ENCODE assay signal across 17 mouse cellular contexts in genomic region chr1:82321441-82321840, GRCm38 (mm10). TPM values are rescaled to one million over a fixed set of nuclear protein-coding genes. Genes with fewer than 3 reads are reported as not detected.
A peak's percentile ranks its signal among the peaks of the same experiment; 100 is the strongest.
DNase-seq lines count a peak whose midpoint lies in the region; ATAC-seq and TF ChIP-seq lines count a peak whose summit lies in the region.
"Had no signal": no experiment of that assay in that cellular context is flagged by ENCODE, and none has a peak within 500 bp of the region (broad histone marks: within the 10 kb centered on the region; RNA-seq: fewer than 3 reads in every experiment).

No protein-coding gene starts in this region.

- 77% methylated on average over 1 of the region's 1 CpGs for WGBS in forebrain, embryonic 10.5 days
- WGBS in forebrain, embryonic 16.5 days, result 64% methylated on average over 1 of the region's 1 CpGs
- 74% methylated on average over 1 of the region's 1 CpGs for WGBS in hindbrain, embryonic 12.5 days
- WGBS in hindbrain, embryonic 14.5 days, result 73% methylated on average over 1 of the region's 1 CpGs
- 71% methylated on average over 1 of the region's 1 CpGs for WGBS in hindbrain, postnatal 0 days

- no peaks in the 10 kb centered on the region for H3K27me3 ChIP-seq in forebrain, embryonic 10.5 days (ENCODE audit: poor library complexity, severe bottlenecking)
- H3K27me3 ChIP-seq in forebrain, embryonic 16.5 days (replicated peaks; ENCODE audit: control insufficient read depth, insufficient read depth, low read length), result no peaks in the 10 kb centered on the region
- H3K27me3 ChIP-seq in hindbrain, embryonic 12.5 days, result no peaks in the 10 kb centered on the region
- H3K27me3 ChIP-seq in hindbrain, embryonic 14.5 days (ENCODE audit: control insufficient read depth, insufficient read depth, low read length), result no peaks in the 10 kb centered on the region
- no peaks in the 10 kb centered on the region for H3K27me3 ChIP-seq in hindbrain, postnatal 0 days (ENCODE audit: insufficient read depth, low read length)
- H3K27me3 ChIP-seq: liver, embryonic 13.5 days; midbrain, embryonic 13.5 days had no signal

- DNase-seq in forebrain, embryonic 10.5 days (ENCODE audit: extremely low spot score, low spot score), result no peak
- DNase-seq in hindbrain, embryonic 14.5 days (ENCODE audit: low spot score), result no peak
- peak; percentile 61 for DNase-seq in brain, embryonic 14.5 days (ENCODE audit: low read depth)
- peak; percentile 25 for DNase-seq in hindbrain, postnatal 0 days (ENCODE audit: low spot score)
- DNase-seq in yolk sac, embryonic 10.5 days (ENCODE audit: low spot score), result no peak
- DNase-seq in layer of hippocampus, postnatal 10 days (ENCODE audit: low spot score in 2 of 2), result no peak
- DNase-seq: adrenal gland, postnatal 10 days; cerebellum, adult 11 months; kidney, postnatal 25 days; liver, embryonic 13.5 days; lung, embryonic 14.5 days had no signal

- no peak overlapping the region for H3K4me3 ChIP-seq in forebrain, embryonic 10.5 days
- no peak overlapping the region for H3K4me3 ChIP-seq in forebrain, embryonic 16.5 days (replicated peaks; ENCODE audit: low read length)
- no peak overlapping the region for H3K4me3 ChIP-seq in hindbrain, embryonic 12.5 days
- no peak overlapping the region for H3K4me3 ChIP-seq in hindbrain, embryonic 14.5 days (replicated peaks; ENCODE audit: low read length)
- H3K4me3 ChIP-seq in hindbrain, postnatal 0 days (ENCODE audit: low read length), result no peak overlapping the region
- H3K4me3 ChIP-seq: liver, embryonic 13.5 days; midbrain, embryonic 13.5 days had no signal

- ATAC-seq in forebrain, embryonic 16.5 days, result no peak
- no peak for ATAC-seq in hindbrain, embryonic 12.5 days (ENCODE audit: low FRiP score)
- ATAC-seq in hindbrain, embryonic 14.5 days (ENCODE audit: low FRiP score), result no peak
- no peak for ATAC-seq in hindbrain, postnatal 0 days
- ATAC-seq: intestine, postnatal 0 days; midbrain, embryonic 13.5 days had no signal

- no peaks in the 10 kb centered on the region for H3K36me3 ChIP-seq in forebrain, embryonic 10.5 days (replicated peaks)
- H3K36me3 ChIP-seq in forebrain, embryonic 16.5 days (ENCODE audit: control insufficient read depth, insufficient read depth), result no peaks in the 10 kb centered on the region
- no peaks in the 10 kb centered on the region for H3K36me3 ChIP-seq in hindbrain, embryonic 12.5 days
- no peaks in the 10 kb centered on the region for H3K36me3 ChIP-seq in hindbrain, embryonic 14.5 days (replicated peaks; ENCODE audit: control insufficient read depth, insufficient read depth)
- H3K36me3 ChIP-seq in hindbrain, postnatal 0 days (ENCODE audit: insufficient read depth, low read length), result no peaks in the 10 kb centered on the region
- H3K36me3 ChIP-seq: liver, embryonic 13.5 days; midbrain, embryonic 13.5 days had no signal

- H3K9ac ChIP-seq in forebrain, embryonic 16.5 days (replicated peaks; ENCODE audit: low read depth, low read length), result no peak overlapping the region
- H3K9ac ChIP-seq in hindbrain, embryonic 12.5 days, result no peak overlapping the region
- H3K9ac ChIP-seq in hindbrain, embryonic 14.5 days, result no peak overlapping the region
- H3K9ac ChIP-seq in hindbrain, postnatal 0 days (replicated peaks; ENCODE audit: low read length), result no peak overlapping the region
- H3K9ac ChIP-seq: liver, embryonic 13.5 days; lung, embryonic 14.5 days had no signal

- TF ChIP-seq CTCF in brain, embryonic 14.5 days (IDR thresholded peaks at IDR 0.05; ENCODE audit: borderline replicate concordance, extremely low read depth, insufficient read depth, insufficient read length), result no peak
- TF ChIP-seq CTCF in hindbrain, postnatal 0 days (IDR thresholded peaks at IDR 0.05; ENCODE audit: low read depth), result no peak

- H3K9me3 ChIP-seq in forebrain, embryonic 10.5 days, result no peaks in the 10 kb centered on the region
- H3K9me3 ChIP-seq in forebrain, embryonic 16.5 days (ENCODE audit: control insufficient read depth, low read length), result no peaks in the 10 kb centered on the region
- no peaks in the 10 kb centered on the region for H3K9me3 ChIP-seq in hindbrain, embryonic 12.5 days (replicated peaks)
- H3K9me3 ChIP-seq in hindbrain, embryonic 14.5 days (ENCODE audit: control insufficient read depth, low read length), result no peaks in the 10 kb centered on the region
- H3K9me3 ChIP-seq in hindbrain, postnatal 0 days (ENCODE audit: low read length), result no peaks in the 10 kb centered on the region
- H3K9me3 ChIP-seq: liver, embryonic 13.5 days; midbrain, embryonic 13.5 days had no signal

- TF ChIP-seq POLR2A in brain, embryonic 14.5 days (IDR thresholded peaks at IDR 0.05; ENCODE audit: borderline replicate concordance, extremely low read depth, insufficient read depth, insufficient read length, poor library complexity, severe bottlenecking), result no peak

- H3K4me2 ChIP-seq in forebrain, embryonic 16.5 days (ENCODE audit: low read length), result no peak overlapping the region
- no peak overlapping the region for H3K4me2 ChIP-seq in hindbrain, embryonic 12.5 days (replicated peaks)
- H3K4me2 ChIP-seq in hindbrain, embryonic 14.5 days (replicated peaks), result no peak overlapping the region
- H3K4me2 ChIP-seq in hindbrain, postnatal 0 days (ENCODE audit: low read depth, low read length), result no peak overlapping the region
- H3K4me2 ChIP-seq: heart, embryonic 11.5 days; liver, embryonic 13.5 days; lung, embryonic 14.5 days had no signal

- peaks cover 69% of the 10 kb centered on the region for H3K4me1 ChIP-seq in forebrain, embryonic 10.5 days
- peaks cover 27% of the 10 kb centered on the region for H3K4me1 ChIP-seq in forebrain, embryonic 16.5 days (replicated peaks; ENCODE audit: control insufficient read depth, insufficient read depth, low read length)
- peaks cover 43% of the 10 kb centered on the region for H3K4me1 ChIP-seq in hindbrain, embryonic 12.5 days
- H3K4me1 ChIP-seq in hindbrain, embryonic 14.5 days (replicated peaks; ENCODE audit: control insufficient read depth, insufficient read depth, low read length), result peaks cover 41% of the 10 kb centered on the region
- no peaks in the 10 kb centered on the region; the same call in none of the 2 replicates for H3K4me1 ChIP-seq in hindbrain, postnatal 0 days (ENCODE audit: insufficient read depth, low read length)

- peak overlapping the region; percentile 67; the same call in 1 of the 2 replicates for H3K27ac ChIP-seq in forebrain, embryonic 10.5 days
- no peak overlapping the region for H3K27ac ChIP-seq in forebrain, embryonic 16.5 days (ENCODE audit: low read length)
- H3K27ac ChIP-seq in hindbrain, embryonic 12.5 days, result peak overlapping the region; percentile 80; the same call in 1 of the 2 replicates
- H3K27ac ChIP-seq in hindbrain, embryonic 14.5 days, result no peak overlapping the region
- no peak overlapping the region for H3K27ac ChIP-seq in hindbrain, postnatal 0 days
- H3K27ac ChIP-seq: liver, embryonic 13.5 days had no signal

RNA-seq across cellular contexts. Expression of gene Rhbdd1, which starts 5.2 kb away (rescaled TPM):
- polyA plus RNA-seq in forebrain, embryonic 10.5 days (2016; fragmentation: Nextera tagmentation; extraction: Ambion mirVana), result 10.2 and 10.6 TPM in 2 replicates
- 4.6 and 5.8 TPM in 2 replicates for polyA plus RNA-seq in forebrain, embryonic 16.5 days (2015; fragmentation: Nextera tagmentation; extraction: Ambion mirVana)
- 7.2 and 7.9 TPM in 2 replicates for polyA plus RNA-seq in hindbrain, embryonic 12.5 days (2016; fragmentation: Nextera tagmentation; extraction: Ambion mirVana)
- polyA plus RNA-seq in hindbrain, embryonic 14.5 days (2014; fragmentation: Nextera tagmentation; extraction: Ambion mirVana), result 2.6 and 3.1 TPM in 2 replicates
- polyA plus RNA-seq in brain, embryonic 14.5 days (2012; rRNA removed), result 4.5 and 6.3 TPM in 2 replicates
- 3.8 and 5.1 TPM in 2 replicates for total RNA-seq in hindbrain, postnatal 0 days (2014; rRNA removed)
- 2.7 and 3.2 TPM in 2 replicates for polyA plus RNA-seq in hindbrain, postnatal 0 days (2015; fragmentation: Nextera tagmentation; extraction: Ambion mirVana)
- total RNA-seq in layer of hippocampus, postnatal 10 days (2021), result 1 to 10 TPM; 5.8 to 5.9 TPM

RNA-seq across cellular contexts. Expression of gene Irs1, which starts 30.2 kb away (rescaled TPM):
- polyA plus RNA-seq in forebrain, embryonic 10.5 days (2016; fragmentation: Nextera tagmentation; extraction: Ambion mirVana), result 11.3 and 11.8 TPM in 2 replicates
- 9.2 and 11.0 TPM in 2 replicates for polyA plus RNA-seq in forebrain, embryonic 16.5 days (2015; fragmentation: Nextera tagmentation; extraction: Ambion mirVana)
- 17.8 and 18.2 TPM in 2 replicates for polyA plus RNA-seq in hindbrain, embryonic 12.5 days (2016; fragmentation: Nextera tagmentation; extraction: Ambion mirVana)
- 10.2 and 11.2 TPM in 2 replicates for polyA plus RNA-seq in hindbrain, embryonic 14.5 days (2014; fragmentation: Nextera tagmentation; extraction: Ambion mirVana)
- polyA plus RNA-seq in brain, embryonic 14.5 days (2012; rRNA removed), result 11.8 and 17.6 TPM in 2 replicates
- total RNA-seq in hindbrain, postnatal 0 days (2014; rRNA removed), result 66.7 and 67.2 TPM in 2 replicates
- polyA plus RNA-seq in hindbrain, postnatal 0 days (2015; fragmentation: Nextera tagmentation; extraction: Ambion mirVana), result 5.9 and 6.3 TPM in 2 replicates
- 10 to 100 TPM; 29.7 to 31.3 TPM for total RNA-seq in layer of hippocampus, postnatal 10 days (2021)
- total RNA-seq: granulocyte monocyte progenitor cell, adult 5-6 weeks had no signal

Comparison
In these comparisons a context has a peak if more than half of its experiments do, and no peak if none do; other contexts are left out.
1. DNase-seq: peak in brain, embryonic 14.5 days (single experiment) and hindbrain, postnatal 0 days (single experiment); none in forebrain, embryonic 10.5 days (single experiment), hindbrain, embryonic 14.5 days (single experiment), yolk sac, embryonic 10.5 days (single experiment) and layer of hippocampus, postnatal 10 days (0 of 2).
2. H3K27ac ChIP-seq: peak in forebrain, embryonic 10.5 days (single experiment) and hindbrain, embryonic 12.5 days (single experiment); none in forebrain, embryonic 16.5 days (single experiment), hindbrain, embryonic 14.5 days (single experiment) and hindbrain, postnatal 0 days (single experiment).